Mouse (Mus musculus): Measurements from ENCODE around the gene Zfand2b. TPM values are rescaled to one million over a fixed set of nuclear protein-coding genes. Genes with fewer than 3 reads are reported as not detected.

Gene Zfand2b
- total and polyA plus RNA-seq, 3 experiments: 21.0 to 58.0 (median 47.7) TPM

- Histone ChIP-seq H3K27me3 (ENCODE audit: insufficient read depth, low read length) (no peaks in the 10 kb centered on the region), H3K9me3 (replicated peaks) (no peaks in the 10 kb centered on the region), H3K36me3 (replicated peaks) (peaks cover 47% of the 10 kb centered on the region), H3K4me3 (ENCODE audit: low read depth, low read length) (no peak within 1 kb of the TSS; the same call in 1 of the 2 replicates), H3K4me1 (ENCODE audit: insufficient read depth, low read depth, low read length) (peaks cover 63% of the 10 kb centered on the region)
- ATAC-seq (ENCODE audit: extremely low read depth, insufficient number of reproducible peaks, low FRiP score, poor library complexity, severe bottlenecking) (no peak), DNase-seq (ENCODE audit: low spot score) (no peak)
- TF ChIP-seq GATA1 (IDR thresholded peaks at IDR 0.05; ENCODE audit: borderline replicate concordance, low read length): no peak
- no peak for TF ChIP-seq TAL1 (conservative IDR thresholded peaks at IDR 0.05; ENCODE audit: low read depth, low read length)
- no peak; the same call in 1 of the 2 replicates for TF ChIP-seq POLR2AphosphoS5 (IDR thresholded peaks at IDR 0.05; ENCODE audit: insufficient replicate concordance, low read depth, low read length)
- no peak for TF ChIP-seq CTCF (IDR thresholded peaks at IDR 0.05; ENCODE audit: low read depth, low read length)
- TF ChIP-seq GATA2 (IDR thresholded peaks at IDR 0.05; ENCODE audit: borderline replicate concordance, low read depth, low read length): no peak
Measured at GRCm38 (mm10) chr1:75133421-75134207, 34.8 kb upstream of the Zfand2b start, which contains the start of gene Slc23a3. Gene Slc23a3 (minus strand): TSS chr1:75133890.

DNA sequence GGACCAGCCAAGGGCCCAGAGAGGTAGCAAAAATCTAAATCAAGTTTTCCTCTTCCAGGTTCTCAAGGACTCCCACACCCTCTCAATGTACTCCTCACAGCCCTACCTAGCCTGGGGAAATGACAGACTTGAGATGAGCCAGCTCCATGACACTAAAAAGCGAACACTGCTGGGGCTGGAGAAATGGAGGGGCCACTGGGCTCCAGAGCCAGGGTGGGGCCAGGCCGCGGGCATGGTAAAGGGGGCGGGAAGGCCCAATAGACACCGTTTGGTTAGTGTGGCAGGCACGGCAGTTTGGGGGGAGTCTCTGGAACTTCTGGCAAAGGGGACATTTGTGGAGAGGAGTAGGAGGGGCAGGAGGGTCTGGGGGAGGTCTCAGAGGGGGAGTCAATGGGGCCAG, 32.2 kb upstream of the Zfand2b start:
- H3K36me3 ChIP-seq (replicated peaks): peaks cover 61% of the 10 kb centered on the region

GRCm38 (mm10) chr1:75136730-75137129, 31.7 kb upstream of the Zfand2b start:
- Histone ChIP-seq H3K36me3 (replicated peaks) (peaks cover 61% of the 10 kb centered on the region), H3K4me1 (ENCODE audit: insufficient read depth, low read depth, low read length) (peaks cover 88% of the 10 kb centered on the region), H3K27me3 (ENCODE audit: insufficient read depth, low read length) (no peaks in the 10 kb centered on the region), H3K4me3 (ENCODE audit: low read depth, low read length) (peak overlapping the region; percentile 61; the same call in 1 of the 2 replicates), H3K9me3 (replicated peaks) (no peaks in the 10 kb centered on the region)
- peak; percentile 87 for DNase-seq (ENCODE audit: low spot score)
- peak; percentile 99 for TF ChIP-seq TAL1 (conservative IDR thresholded peaks at IDR 0.05; ENCODE audit: low read depth, low read length)
- TF ChIP-seq CTCF (IDR thresholded peaks at IDR 0.05; ENCODE audit: low read depth, low read length): no peak
- peak; percentile 85 for ATAC-seq (ENCODE audit: extremely low read depth, insufficient number of reproducible peaks, low FRiP score, poor library complexity, severe bottlenecking)

More for the DNA sequence above, 32.2 kb upstream of the Zfand2b start:
- no peaks in the 10 kb centered on the region for H3K9me3 ChIP-seq (replicated peaks)
- DNase-seq (ENCODE audit: low spot score) (no peak), ATAC-seq (ENCODE audit: extremely low read depth, insufficient number of reproducible peaks, low FRiP score, poor library complexity, severe bottlenecking) (no peak)
- H3K27me3 ChIP-seq (ENCODE audit: insufficient read depth, low read length): no peaks in the 10 kb centered on the region
- peak overlapping the region; percentile 61; the same call in 1 of the 2 replicates for H3K4me3 ChIP-seq (ENCODE audit: low read depth, low read length)
- no peak for TF ChIP-seq GATA1 (IDR thresholded peaks at IDR 0.05; ENCODE audit: borderline replicate concordance, low read length)
- TF ChIP-seq POLR2AphosphoS5 (IDR thresholded peaks at IDR 0.05; ENCODE audit: insufficient replicate concordance, low read depth, low read length): no peak
- no peak for TF ChIP-seq GATA2 (IDR thresholded peaks at IDR 0.05; ENCODE audit: borderline replicate concordance, low read depth, low read length)
- no peak for TF ChIP-seq TAL1 (conservative IDR thresholded peaks at IDR 0.05; ENCODE audit: low read depth, low read length)
- TF ChIP-seq CTCF (IDR thresholded peaks at IDR 0.05; ENCODE audit: low read depth, low read length): no peak
- H3K4me1 ChIP-seq (ENCODE audit: insufficient read depth, low read depth, low read length): peaks cover 87% of the 10 kb centered on the region

DNA sequence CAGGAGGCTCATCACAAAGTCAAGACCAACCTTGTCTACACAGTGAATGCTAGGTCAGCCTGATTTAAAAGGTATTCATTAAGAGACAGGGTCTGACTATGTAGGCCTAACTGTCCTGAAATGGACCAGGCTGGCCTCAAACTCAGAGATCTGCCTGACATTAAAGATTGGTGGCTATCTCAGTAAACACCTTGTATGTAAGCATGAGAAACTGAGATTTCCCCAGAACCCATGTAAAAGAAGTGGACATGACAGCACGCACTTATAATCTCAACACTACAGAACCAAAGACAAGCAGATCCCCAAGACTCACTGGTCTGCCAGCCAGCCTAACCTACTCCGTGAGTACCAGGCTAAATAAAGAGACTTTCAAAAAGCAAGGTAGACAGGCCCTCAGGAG, 30.0 kb upstream of the Zfand2b start:
- Histone ChIP-seq H3K9me3 (replicated peaks) (no peaks in the 10 kb centered on the region), H3K4me3 (ENCODE audit: low read depth, low read length) (peak overlapping the region; percentile 7; the same call in 1 of the 2 replicates), H3K36me3 (replicated peaks) (peaks cover 61% of the 10 kb centered on the region), H3K4me1 (ENCODE audit: insufficient read depth, low read depth, low read length) (peaks cover 83% of the 10 kb centered on the region), H3K27me3 (ENCODE audit: insufficient read depth, low read length) (no peaks in the 10 kb centered on the region)
- ATAC-seq (ENCODE audit: extremely low read depth, insufficient number of reproducible peaks, low FRiP score, poor library complexity, severe bottlenecking) (no peak), DNase-seq (ENCODE audit: low spot score) (no peak)
- TF ChIP-seq GATA2 (IDR thresholded peaks at IDR 0.05; ENCODE audit: borderline replicate concordance, low read depth, low read length) (no peak), POLR2AphosphoS5 (IDR thresholded peaks at IDR 0.05; ENCODE audit: insufficient replicate concordance, low read depth, low read length) (no peak), TAL1 (conservative IDR thresholded peaks at IDR 0.05; ENCODE audit: low read depth, low read length) (peak; percentile 71), GATA1 (IDR thresholded peaks at IDR 0.05; ENCODE audit: borderline replicate concordance, low read length) (no peak)

DNA sequence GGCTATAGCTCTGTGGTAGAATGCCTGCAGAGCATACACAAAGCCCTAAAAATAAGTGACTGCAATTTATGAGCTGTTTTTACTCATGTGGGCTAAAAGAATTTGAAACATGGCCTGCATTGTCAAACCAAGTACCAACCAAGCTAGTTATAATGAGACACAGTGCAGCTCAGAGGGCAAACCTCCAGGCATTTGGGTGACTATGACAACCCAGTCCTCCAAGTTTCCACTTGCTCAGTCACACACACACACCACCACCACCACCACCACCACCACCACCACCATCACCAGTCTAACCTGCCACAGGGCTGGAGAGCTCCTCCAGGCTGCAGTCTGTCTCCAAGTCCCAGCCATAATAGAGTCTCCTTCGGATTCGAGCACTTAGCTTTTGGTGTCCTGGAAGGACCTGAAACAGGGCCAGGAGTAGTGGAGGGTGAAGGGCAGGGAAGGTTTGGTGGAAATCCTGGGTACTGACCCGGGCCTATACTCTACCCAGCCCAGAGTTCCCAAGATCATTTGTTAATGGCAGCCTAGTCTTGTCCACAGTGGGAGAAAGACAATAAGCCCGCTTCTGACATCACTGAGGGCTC, 27.8 kb upstream of the Zfand2b start:
- DNase-seq (ENCODE audit: low spot score) (no peak), ATAC-seq (ENCODE audit: extremely low read depth, insufficient number of reproducible peaks, low FRiP score, poor library complexity, severe bottlenecking) (no peak)
- peak overlapping the region; percentile 80 for H3K4me3 ChIP-seq (ENCODE audit: low read depth, low read length)
- H3K9me3 ChIP-seq (replicated peaks): no peaks in the 10 kb centered on the region
- peaks cover 63% of the 10 kb centered on the region for H3K36me3 ChIP-seq (replicated peaks)
- H3K27me3 ChIP-seq (ENCODE audit: insufficient read depth, low read length): no peaks in the 10 kb centered on the region
- TF ChIP-seq POLR2AphosphoS5 (IDR thresholded peaks at IDR 0.05; ENCODE audit: insufficient replicate concordance, low read depth, low read length): no peak
- TF ChIP-seq GATA1 (IDR thresholded peaks at IDR 0.05; ENCODE audit: borderline replicate concordance, low read length): no peak
- TF ChIP-seq CTCF (IDR thresholded peaks at IDR 0.05; ENCODE audit: low read depth, low read length): no peak
- no peak for TF ChIP-seq GATA2 (IDR thresholded peaks at IDR 0.05; ENCODE audit: borderline replicate concordance, low read depth, low read length)
- TF ChIP-seq TAL1 (conservative IDR thresholded peaks at IDR 0.05; ENCODE audit: low read depth, low read length): no peak
- peaks cover 89% of the 10 kb centered on the region for H3K4me1 ChIP-seq (ENCODE audit: insufficient read depth, low read depth, low read length)

- peak; percentile 70 for DNase-seq (ENCODE audit: low spot score)
- ATAC-seq (ENCODE audit: extremely low read depth, insufficient number of reproducible peaks, low FRiP score, poor library complexity, severe bottlenecking): 0 out of 2 replicates have a peak, but pooled peaks have one; percentile 7
- Histone ChIP-seq H3K36me3 (replicated peaks) (peaks cover 63% of the 10 kb centered on the region), H3K9me3 (replicated peaks) (no peaks in the 10 kb centered on the region), H3K4me3 (ENCODE audit: low read depth, low read length) (peak overlapping the region; percentile 80), H3K27me3 (ENCODE audit: insufficient read depth, low read length) (no peaks in the 10 kb centered on the region), H3K4me1 (ENCODE audit: insufficient read depth, low read depth, low read length) (peaks cover 89% of the 10 kb centered on the region)
- no peak for TF ChIP-seq CTCF (IDR thresholded peaks at IDR 0.05; ENCODE audit: low read depth, low read length)
Measured at GRCm38 (mm10) chr1:75141486-75142190, 26.8 kb upstream of the Zfand2b start.
